Mouse (Mus musculus): Measurements from ENCODE around the gene Spo11. TPM values are rescaled to one million over a fixed set of nuclear protein-coding genes. Genes with fewer than 3 reads are reported as not detected.

Spo11 gene
- polyA plus RNA-seq, 1 experiment from 2014 or later, result 0.02 TPM

- H3K36me3 ChIP-seq (ENCODE audit: control insufficient read depth, insufficient read depth, low read length), result no peaks in the 10 kb centered on the region
- DNase-seq (ENCODE audit: low spot score), result no peak
- no peak overlapping the region for H3K9ac ChIP-seq (ENCODE audit: low read length)
- no peak overlapping the region for H3K4me3 ChIP-seq (ENCODE audit: low read depth, low read length)
- H3K27me3 ChIP-seq (ENCODE audit: control insufficient read depth, insufficient read depth, low read length), result no peaks in the 10 kb centered on the region
- no peak overlapping the region for H3K4me2 ChIP-seq (replicated peaks; ENCODE audit: low read depth)
- no peaks in the 10 kb centered on the region for H3K4me1 ChIP-seq (replicated peaks; ENCODE audit: control insufficient read depth, insufficient read depth)
- H3K27ac ChIP-seq (replicated peaks), result no peak overlapping the region
- no peak for ATAC-seq (ENCODE audit: low FRiP score, low TSS enrichment)
- H3K9me3 ChIP-seq (ENCODE audit: control insufficient read depth, low read length), result no peaks in the 10 kb centered on the region
- WGBS, result 86% methylated on average over 5 of the region's 5 CpGs
- TF ChIP-seq EP300 (optimal IDR thresholded peaks at IDR 0.05) (no peak), CTCF (IDR thresholded peaks at IDR 0.05; ENCODE audit: low read depth) (no peak)
These were observed 11.0 kb upstream of the Spo11 start for GRCm38 (mm10) chr2:172966480-172966879.

- Histone ChIP-seq H3K4me3 (ENCODE audit: low read depth, low read length) (no peak overlapping the region), H3K27ac (replicated peaks) (no peak overlapping the region), H3K9me3 (ENCODE audit: control insufficient read depth, low read length) (no peaks in the 10 kb centered on the region), H3K27me3 (ENCODE audit: control insufficient read depth, insufficient read depth, low read length) (no peaks in the 10 kb centered on the region), H3K4me1 (replicated peaks; ENCODE audit: control insufficient read depth, insufficient read depth) (no peaks in the 10 kb centered on the region), H3K9ac (ENCODE audit: low read length) (no peak overlapping the region), H3K36me3 (ENCODE audit: control insufficient read depth, insufficient read depth, low read length) (no peaks in the 10 kb centered on the region), H3K4me2 (replicated peaks; ENCODE audit: low read depth) (no peak overlapping the region)
- WGBS, result 76% methylated on average over 2 of the region's 2 CpGs
- DNase-seq (ENCODE audit: low spot score) (no peak), ATAC-seq (ENCODE audit: low FRiP score, low TSS enrichment) (no peak)
- no peak for TF ChIP-seq CTCF (IDR thresholded peaks at IDR 0.05; ENCODE audit: low read depth)
- no peak for TF ChIP-seq EP300 (optimal IDR thresholded peaks at IDR 0.05)
These were observed 5.6 kb upstream of the Spo11 start for GRCm38 (mm10) chr2:172971865-172972264.

- no peaks in the 10 kb centered on the region for H3K9me3 ChIP-seq (ENCODE audit: control insufficient read depth, low read length)
- no peak overlapping the region for H3K4me3 ChIP-seq (ENCODE audit: low read depth, low read length)
- H3K9ac ChIP-seq (ENCODE audit: low read length), result no peak overlapping the region
- no peaks in the 10 kb centered on the region for H3K4me1 ChIP-seq (replicated peaks; ENCODE audit: control insufficient read depth, insufficient read depth)
- TF ChIP-seq CTCF (IDR thresholded peaks at IDR 0.05; ENCODE audit: low read depth) (no peak), EP300 (optimal IDR thresholded peaks at IDR 0.05) (no peak)
- 9% methylated on average over 7 of the region's 7 CpGs for WGBS
- no peaks in the 10 kb centered on the region for H3K27me3 ChIP-seq (ENCODE audit: control insufficient read depth, insufficient read depth, low read length)
- DNase-seq (ENCODE audit: low spot score) (no peak), ATAC-seq (ENCODE audit: low FRiP score, low TSS enrichment) (0 out of 2 replicates have a peak, but pooled peaks have one; percentile 18)
- no peak overlapping the region for H3K27ac ChIP-seq (replicated peaks)
- no peak overlapping the region for H3K4me2 ChIP-seq (replicated peaks; ENCODE audit: low read depth)
- H3K36me3 ChIP-seq (ENCODE audit: control insufficient read depth, insufficient read depth, low read length), result no peaks in the 10 kb centered on the region
These were observed 3.5 kb upstream of the Spo11 start for GRCm38 (mm10) chr2:172973806-172974565.

- H3K9me3 ChIP-seq (ENCODE audit: control insufficient read depth, low read length), result no peaks in the 10 kb centered on the region
- 44% methylated on average over 7 of the region's 7 CpGs for WGBS
- no peak overlapping the region for H3K27ac ChIP-seq (replicated peaks)
- no peaks in the 10 kb centered on the region for H3K36me3 ChIP-seq (ENCODE audit: control insufficient read depth, insufficient read depth, low read length)
- TF ChIP-seq CTCF (IDR thresholded peaks at IDR 0.05; ENCODE audit: low read depth), result no peak
- no peak for TF ChIP-seq EP300 (optimal IDR thresholded peaks at IDR 0.05)
- no peak overlapping the region for H3K4me2 ChIP-seq (replicated peaks; ENCODE audit: low read depth)
- no peak overlapping the region for H3K4me3 ChIP-seq (ENCODE audit: low read depth, low read length)
- no peak overlapping the region for H3K9ac ChIP-seq (ENCODE audit: low read length)
- DNase-seq (ENCODE audit: low spot score) (no peak), ATAC-seq (ENCODE audit: low FRiP score, low TSS enrichment) (no peak)
- H3K27me3 ChIP-seq (ENCODE audit: control insufficient read depth, insufficient read depth, low read length), result no peaks in the 10 kb centered on the region
- H3K4me1 ChIP-seq (replicated peaks; ENCODE audit: control insufficient read depth, insufficient read depth), result no peaks in the 10 kb centered on the region
These were observed 2.8 kb upstream of the Spo11 start for GRCm38 (mm10) chr2:172974701-172975100.

- H3K27me3 ChIP-seq (ENCODE audit: control insufficient read depth, insufficient read depth, low read length), result no peaks in the 10 kb centered on the region
- no peak overlapping the region for H3K4me3 ChIP-seq (ENCODE audit: low read depth, low read length)
- H3K4me2 ChIP-seq (replicated peaks; ENCODE audit: low read depth), result no peak overlapping the region
- TF ChIP-seq CTCF (IDR thresholded peaks at IDR 0.05; ENCODE audit: low read depth), result no peak
- TF ChIP-seq EP300 (optimal IDR thresholded peaks at IDR 0.05), result no peak
- 82% methylated on average over 6 of the region's 6 CpGs for WGBS
- no peaks in the 10 kb centered on the region for H3K9me3 ChIP-seq (ENCODE audit: control insufficient read depth, low read length)
- no peak for ATAC-seq (ENCODE audit: low FRiP score, low TSS enrichment)
- no peaks in the 10 kb centered on the region for H3K4me1 ChIP-seq (replicated peaks; ENCODE audit: control insufficient read depth, insufficient read depth)
- H3K9ac ChIP-seq (ENCODE audit: low read length), result no peak overlapping the region
- H3K27ac ChIP-seq (replicated peaks), result no peak overlapping the region
- H3K36me3 ChIP-seq (ENCODE audit: control insufficient read depth, insufficient read depth, low read length), result no peaks in the 10 kb centered on the region
- DNase-seq (ENCODE audit: low spot score), result no peak
These were observed 2.3 kb upstream of the Spo11 start for GRCm38 (mm10) chr2:172975159-172975558.

- DNase-seq (ENCODE audit: low spot score) (no peak), ATAC-seq (ENCODE audit: low FRiP score, low TSS enrichment) (no peak)
- TF ChIP-seq CTCF (IDR thresholded peaks at IDR 0.05; ENCODE audit: low read depth) (no peak), EP300 (optimal IDR thresholded peaks at IDR 0.05) (no peak)
- Histone ChIP-seq H3K36me3 (ENCODE audit: control insufficient read depth, insufficient read depth, low read length) (no peaks in the 10 kb centered on the region), H3K27me3 (ENCODE audit: control insufficient read depth, insufficient read depth, low read length) (no peaks in the 10 kb centered on the region), H3K9me3 (ENCODE audit: control insufficient read depth, low read length) (no peaks in the 10 kb centered on the region), H3K9ac (ENCODE audit: low read length) (no peak overlapping the region), H3K27ac (replicated peaks) (no peak overlapping the region), H3K4me3 (ENCODE audit: low read depth, low read length) (no peak overlapping the region), H3K4me1 (replicated peaks; ENCODE audit: control insufficient read depth, insufficient read depth) (no peaks in the 10 kb centered on the region), H3K4me2 (replicated peaks; ENCODE audit: low read depth) (peak overlapping the region; percentile 20; the same call in 1 of the 2 replicates)
- 37% methylated on average over 7 of the region's 7 CpGs for WGBS
These were observed 750 bp upstream of the Spo11 start for GRCm38 (mm10) chr2:172976661-172977238.
